Mouse (Mus musculus): ENCODE measurements at regions not wholly inside any gene's neighbourhood (a gene's known extent, or its start where the extent isn't known, plus 50 kb on each side); places are given as distances from the start of the nearest gene placed in this dataset.

DNA sequence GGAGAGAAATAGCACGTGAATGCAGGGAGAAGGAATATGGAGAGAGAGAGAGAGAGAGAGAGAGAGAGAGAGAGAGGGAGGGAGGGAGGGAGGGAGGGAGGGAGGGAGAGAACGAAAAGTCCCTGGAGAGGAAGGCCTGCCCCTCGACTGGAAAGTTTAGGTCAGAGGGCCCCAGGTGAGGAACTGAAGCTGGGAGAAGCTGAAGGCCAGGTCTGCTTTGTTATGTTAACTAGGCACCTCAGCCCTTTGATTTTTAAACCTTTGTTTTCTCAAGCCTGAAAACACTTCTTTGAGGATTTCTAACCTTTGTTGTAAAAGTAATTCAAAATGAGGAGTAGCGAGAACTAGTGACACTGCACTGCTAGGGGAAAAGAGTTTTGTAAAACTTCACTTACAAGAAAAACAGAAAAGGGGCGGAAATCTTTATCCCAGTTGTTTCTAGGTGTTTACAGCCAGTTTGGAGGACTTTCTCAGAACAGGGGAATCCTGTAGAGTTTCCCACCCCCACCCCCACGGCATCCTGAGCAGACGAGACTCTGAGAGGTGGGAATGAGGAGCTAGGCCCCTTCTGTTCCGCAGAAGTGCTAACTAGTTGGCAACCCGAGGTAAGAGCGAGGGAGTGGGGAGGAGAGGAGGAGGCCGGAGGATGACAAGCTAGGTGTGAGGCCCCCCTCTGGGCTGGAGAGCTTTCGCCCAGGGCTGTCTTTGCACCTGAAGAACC, 112.7 kb upstream of the Spred2 start:
- TF ChIP-seq EP300 (IDR thresholded peaks at IDR 0.05) (no peak), CTCF (IDR thresholded peaks at IDR 0.05) (no peak)
